ENCODE assay signal across 17 mouse cellular contexts in genomic region chr6:126580571-126580970, GRCm38 (mm10). TPM values are rescaled to one million over a fixed set of nuclear protein-coding genes. Genes with fewer than 3 reads are reported as not detected.
"Had no signal": no experiment of that assay in that cellular context is flagged by ENCODE, and none has a peak within 500 bp of the region (broad histone marks: within the 10 kb centered on the region; RNA-seq: fewer than 3 reads in every experiment).

No protein-coding gene starts in this region.

- DNase-seq: lung, embryonic 14.5 days; lung, postnatal 10 days; lung, postnatal 36 days; right cerebral cortex, postnatal 14 days; thymus, adult 2 months; thymus, postnatal 25 days; thymus, postnatal 4 days had no signal

- H3K27ac ChIP-seq: macrophage; midbrain, embryonic 13.5 days; midbrain, embryonic 15.5 days; neural tube, embryonic 12.5 days; stomach, embryonic 15.5 days; stomach, postnatal 0 days had no signal

- H3K4me3 ChIP-seq: megakaryocyte, embryonic 14.5 days; midbrain, embryonic 13.5 days; midbrain, embryonic 15.5 days; neural tube, embryonic 12.5 days; stomach, embryonic 15.5 days had no signal

RNA-seq across cellular contexts. Expression of gene Kcna5, which starts 45.4 kb away (rescaled TPM):
- total RNA-seq: megakaryocyte progenitor cell, adult 5-6 weeks; monocyte, adult 5-6 weeks; neutrophil, adult 5-6 weeks had no signal
